Mouse (Mus musculus): ENCODE results near the gene Gm26602.
"Not testable (repeated sequence)": the region's sequence is repeated elsewhere in the genome, so short reads cannot be mapped to it uniquely, and the experiment has no call there.

Gene Gm26602

GRCm38 (mm10) chr10:79910556-79910955 lies at the start of gene Gm26602:
TSS of gene Gm26602 (plus strand) at chr10:79910856.
- DNase-seq (ENCODE audit: low spot score), result no peak

- DNase-seq (ENCODE audit: low spot score), result no peak
These were observed 49.2 kb upstream of the Gm26602 start for GRCm38 (mm10) chr10:79861230-79862048.

DNA sequence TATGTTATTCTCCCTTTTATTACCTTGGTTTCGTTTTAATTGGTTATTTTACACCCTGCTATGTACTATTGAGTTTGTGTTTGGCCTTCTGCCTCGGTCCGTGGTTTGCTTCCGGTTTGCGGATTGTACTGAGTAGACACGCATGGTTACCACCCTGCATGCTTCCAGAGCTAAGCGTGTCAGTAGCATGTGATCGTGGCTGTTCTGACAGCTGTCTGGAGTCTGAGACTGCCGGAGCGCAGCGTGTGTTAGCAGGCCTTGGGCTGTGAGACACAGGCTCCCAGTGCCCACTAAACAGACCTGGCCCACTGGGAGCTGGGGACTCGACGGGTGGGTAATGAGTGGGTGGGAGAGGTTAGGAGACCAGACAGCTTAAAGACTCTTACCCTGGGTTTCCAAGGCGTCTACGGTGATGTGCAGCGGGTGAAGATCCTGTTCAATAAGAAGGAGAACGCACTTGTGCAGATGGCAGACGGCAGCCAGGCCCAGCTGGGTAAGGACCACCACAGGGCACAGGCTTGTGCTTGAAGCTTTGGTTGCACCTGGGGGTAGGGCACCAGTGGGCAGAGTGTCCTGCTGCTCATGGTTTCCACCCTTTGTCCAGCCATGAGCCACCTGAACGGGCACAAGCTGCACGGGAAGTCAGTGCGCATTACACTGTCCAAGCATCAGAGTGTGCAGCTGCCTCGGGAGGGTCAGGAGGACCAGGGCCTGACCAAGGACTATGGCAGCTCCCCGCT lies 48.4 kb upstream of the Gm26602 start:
- DNase-seq (ENCODE audit: low spot score), result no peak

GRCm38 (mm10) chr10:79862925-79863324 lies 47.7 kb upstream of the Gm26602 start:
- no peak for DNase-seq (ENCODE audit: low spot score)

DNA sequence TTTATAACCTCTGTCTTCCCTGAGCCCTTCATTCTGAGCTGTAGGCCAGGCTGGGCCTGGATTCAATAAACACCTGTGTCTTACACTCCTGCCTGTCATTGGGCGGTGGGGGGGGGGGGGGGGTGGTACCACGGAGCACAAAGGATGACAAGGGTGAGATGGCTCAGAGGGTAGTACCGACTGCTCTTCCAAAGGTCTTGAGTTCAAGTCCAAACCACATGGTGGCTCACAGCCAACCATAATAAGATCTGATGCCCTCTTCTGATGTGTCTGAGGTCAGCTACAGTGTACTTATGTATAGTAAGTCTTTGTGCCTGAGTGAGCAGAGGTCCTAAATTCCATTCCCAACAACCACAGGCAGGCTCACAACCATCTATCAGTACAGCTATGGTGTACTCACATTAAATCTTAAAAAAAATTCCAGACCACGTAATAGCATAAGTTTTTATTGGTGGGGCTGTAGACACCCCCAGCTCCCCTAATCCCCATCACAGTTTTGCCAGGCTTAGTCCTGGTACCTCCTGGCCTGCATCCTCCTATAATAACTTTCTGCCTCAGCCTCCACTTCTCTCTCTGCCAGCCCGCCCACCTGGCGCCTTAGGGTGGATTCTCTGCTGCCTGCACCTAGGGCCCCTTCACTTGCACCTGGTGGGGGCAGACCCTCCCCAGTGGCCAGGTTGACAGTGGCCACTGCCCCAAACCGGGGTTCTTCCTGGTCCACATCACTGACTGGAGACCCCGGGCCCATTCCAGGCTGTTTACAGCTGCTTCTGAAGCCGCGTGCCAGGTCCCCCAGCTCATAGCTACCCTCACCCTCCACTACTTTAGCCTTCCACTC lies 46.1 kb upstream of the Gm26602 start:
- DNase-seq (ENCODE audit: low spot score), result no peak

DNA sequence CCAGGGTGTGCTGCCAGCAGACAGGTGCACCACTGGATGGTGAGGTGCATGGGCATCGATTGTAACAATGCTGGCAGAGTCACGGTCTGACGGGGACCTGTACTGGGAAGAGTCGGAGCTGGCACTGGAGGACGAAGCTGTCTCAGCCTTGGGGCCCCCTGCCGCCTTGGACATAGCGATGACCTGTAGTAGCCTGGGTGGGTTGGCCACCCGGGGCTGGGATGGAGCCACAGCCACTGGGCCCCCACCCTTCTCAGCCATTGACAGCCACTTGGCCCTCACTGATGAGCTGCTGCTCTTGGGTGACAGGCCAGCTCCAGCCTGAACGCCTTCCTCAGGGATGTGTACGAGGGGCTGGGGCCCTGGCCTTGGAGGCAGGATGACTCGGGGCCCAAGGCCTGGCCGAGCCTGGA lies 45.5 kb upstream of the Gm26602 start:
- no peak for DNase-seq (ENCODE audit: low spot score)

DNA sequence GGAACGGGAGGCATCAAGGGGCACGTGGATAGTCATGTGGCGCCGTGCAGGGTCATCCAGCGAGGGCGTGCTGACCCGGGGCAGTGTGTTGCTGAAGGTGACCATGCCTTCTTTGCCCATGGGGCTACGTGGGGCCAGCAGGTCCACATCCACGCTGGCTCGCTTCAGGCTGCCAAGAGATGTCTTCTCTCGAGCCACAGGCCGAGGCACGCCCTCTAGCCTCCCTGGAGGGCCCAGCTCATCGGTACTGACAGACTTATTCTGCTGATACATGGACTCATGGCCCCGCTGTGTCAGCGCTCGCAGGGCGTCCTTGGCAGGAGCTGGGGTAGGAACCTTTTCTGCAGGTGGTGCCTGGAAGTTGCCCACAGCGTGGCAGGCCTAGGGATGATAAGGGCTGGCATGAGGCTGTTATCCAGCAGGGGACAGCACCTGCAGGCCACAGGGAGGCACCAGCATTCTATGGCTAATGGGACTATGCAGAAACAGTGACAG lies 44.8 kb upstream of the Gm26602 start:
- no peak for DNase-seq (ENCODE audit: low spot score)

DNA sequence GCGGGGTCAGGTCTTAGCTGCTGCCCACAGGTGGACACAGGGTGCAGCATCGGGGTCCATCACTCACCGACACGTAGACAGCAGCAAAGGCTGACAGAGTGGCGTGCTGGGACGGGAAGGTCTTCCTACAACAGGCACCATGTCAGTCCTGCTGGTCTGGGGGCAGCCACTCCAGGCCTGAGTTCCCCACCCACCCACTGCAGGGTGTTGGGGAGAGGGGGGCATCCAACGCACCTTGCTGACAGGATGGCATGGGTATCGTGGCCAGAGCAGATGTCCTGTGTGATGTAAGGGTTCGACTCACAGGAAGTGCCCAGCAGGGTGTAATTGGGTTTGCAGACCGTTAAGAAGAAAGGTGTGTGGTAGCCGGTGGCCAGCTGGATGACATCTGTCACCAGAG lies 44.1 kb upstream of the Gm26602 start:
- DNase-seq (ENCODE audit: low spot score), result no peak

DNA sequence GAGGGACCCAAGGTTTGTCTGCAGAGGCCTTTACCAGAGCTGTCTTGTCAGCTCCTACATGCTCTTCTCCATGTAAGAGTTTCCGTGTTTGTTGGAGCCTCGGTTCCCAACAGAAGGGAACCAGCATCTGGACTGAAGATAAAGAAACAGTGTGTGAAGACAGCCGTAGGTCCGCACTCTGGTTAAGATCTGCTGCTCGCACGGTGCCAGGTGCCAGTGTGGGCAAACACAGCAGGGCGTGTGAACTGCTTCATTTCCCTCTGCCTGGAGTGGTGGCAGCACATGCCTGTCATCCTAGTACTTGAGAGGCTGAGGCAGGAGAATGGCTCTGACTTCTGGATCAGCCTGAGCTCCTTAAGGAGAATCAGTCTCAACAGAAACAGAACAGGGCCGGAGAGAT lies 38.8 kb upstream of the Gm26602 start:
- no peak for DNase-seq (ENCODE audit: low spot score)

- DNase-seq (ENCODE audit: low spot score), result no peak
These were observed 37.8 kb upstream of the Gm26602 start for GRCm38 (mm10) chr10:79872862-79873261.

- no peak for DNase-seq (ENCODE audit: low spot score)
These were observed 37.3 kb upstream of the Gm26602 start for GRCm38 (mm10) chr10:79873313-79873712.

DNA sequence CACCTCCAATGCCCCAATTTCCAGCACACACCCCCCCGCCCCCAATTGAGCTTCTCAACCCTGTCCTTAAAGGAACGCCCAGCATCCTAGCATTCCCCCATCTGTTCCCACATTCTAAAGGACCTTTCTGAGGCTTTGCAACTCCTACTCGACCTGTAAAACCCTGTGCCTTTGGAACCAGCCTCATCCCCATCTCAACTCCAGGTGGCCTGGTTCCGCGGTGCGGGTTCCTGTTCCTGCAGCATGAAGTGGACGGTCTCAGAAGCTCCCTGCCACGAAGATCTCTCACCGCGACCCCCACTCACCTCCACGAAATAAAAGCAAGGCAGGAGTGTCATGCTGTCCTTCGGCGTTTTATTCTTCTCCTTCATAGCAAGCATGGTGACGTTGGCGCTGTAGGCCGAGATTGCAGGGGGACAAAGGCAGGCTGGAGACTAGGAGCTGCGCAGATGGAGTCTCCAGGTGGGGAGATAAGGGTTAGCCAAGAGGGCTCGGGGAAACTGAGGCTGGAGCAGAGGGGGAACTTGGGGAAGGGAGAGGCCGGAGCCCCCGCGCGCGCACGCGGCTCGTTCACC lies 36.9 kb upstream of the Gm26602 start:
- DNase-seq (ENCODE audit: low spot score), result no peak

DNA sequence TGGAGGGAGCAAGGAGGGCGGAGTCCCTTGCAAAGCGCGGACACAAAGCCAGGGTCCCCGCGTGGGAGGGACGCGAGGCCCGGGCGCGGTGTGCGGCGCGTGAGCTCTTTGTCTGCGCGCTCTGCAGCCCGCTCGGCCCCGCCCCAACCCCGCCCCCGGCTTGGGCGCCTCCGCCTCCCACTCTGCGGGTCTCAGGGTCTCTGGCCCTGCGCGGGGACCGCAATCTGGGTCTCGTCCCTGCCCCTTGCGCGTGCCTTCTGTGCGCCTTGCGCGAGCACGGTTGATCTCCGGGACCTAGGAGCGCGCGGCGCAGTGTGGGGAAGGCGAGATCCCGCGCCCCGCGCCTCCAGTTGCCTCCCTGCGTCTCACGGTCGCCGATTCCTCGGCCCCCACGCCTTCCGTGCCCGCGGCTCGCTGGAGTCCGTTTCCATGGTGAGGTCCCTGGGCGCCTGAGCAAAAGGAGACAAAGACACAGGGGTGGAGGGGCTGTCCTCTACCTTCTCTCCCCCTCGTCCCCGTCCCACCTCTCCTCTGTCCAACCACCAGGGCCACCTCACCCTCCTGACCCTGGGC lies 36.3 kb upstream of the Gm26602 start, which contains the start of the genes Prtn3 and Plppr3:
Gene Prtn3 (plus strand): TSS at position 187 of the 573 bp plus-strand sequence.
Gene Plppr3 (minus strand): TSS at position 345 of the 573 bp plus-strand sequence.
- no peak for DNase-seq (ENCODE audit: low spot score)

DNA sequence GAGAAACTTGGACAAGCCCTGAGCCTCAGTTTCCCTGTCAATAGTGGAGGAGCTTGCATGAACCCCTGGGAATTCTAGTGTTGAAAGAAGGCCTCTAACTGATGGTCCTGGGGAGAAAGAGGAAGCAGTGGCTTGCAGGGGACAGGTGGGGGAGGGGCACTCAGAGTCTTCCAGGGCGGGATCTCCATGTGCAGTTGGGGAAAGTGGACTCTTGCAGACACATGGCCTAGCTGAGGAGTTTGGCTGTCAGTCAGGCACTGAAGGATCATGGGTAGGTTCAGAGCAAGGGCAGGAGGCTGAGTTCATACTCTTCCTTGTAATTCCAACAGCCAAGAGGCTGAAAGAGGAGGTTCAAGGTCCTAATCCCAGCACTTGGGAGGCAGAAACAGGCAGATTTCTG lies 33.5 kb upstream of the Gm26602 start:
- no peak for DNase-seq (ENCODE audit: low spot score)

DNA sequence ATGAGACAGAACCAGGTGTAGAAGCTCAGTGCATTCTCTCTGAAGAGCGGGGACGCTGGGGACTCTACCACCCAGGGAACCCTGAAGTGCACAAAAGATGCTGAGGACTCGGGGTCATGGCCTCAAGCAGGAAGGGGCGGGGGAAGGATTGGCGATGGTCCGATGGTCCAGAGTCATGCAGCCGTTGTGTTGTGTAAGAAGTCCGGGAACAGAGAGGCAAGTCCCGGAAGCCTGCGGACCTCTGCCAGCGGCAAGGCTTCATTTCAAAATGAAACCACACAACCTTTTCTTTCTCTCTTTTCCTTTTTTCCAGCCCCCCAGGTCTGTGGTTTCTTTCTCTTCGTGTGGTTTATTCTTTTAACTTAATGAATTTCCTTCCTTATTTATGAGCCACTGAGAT lies 32.9 kb upstream of the Gm26602 start:
- DNase-seq (ENCODE audit: low spot score), result no peak

GRCm38 (mm10) chr10:79879527-79879926 lies 31.1 kb upstream of the Gm26602 start:
- DNase-seq (ENCODE audit: low spot score), result no peak

DNA sequence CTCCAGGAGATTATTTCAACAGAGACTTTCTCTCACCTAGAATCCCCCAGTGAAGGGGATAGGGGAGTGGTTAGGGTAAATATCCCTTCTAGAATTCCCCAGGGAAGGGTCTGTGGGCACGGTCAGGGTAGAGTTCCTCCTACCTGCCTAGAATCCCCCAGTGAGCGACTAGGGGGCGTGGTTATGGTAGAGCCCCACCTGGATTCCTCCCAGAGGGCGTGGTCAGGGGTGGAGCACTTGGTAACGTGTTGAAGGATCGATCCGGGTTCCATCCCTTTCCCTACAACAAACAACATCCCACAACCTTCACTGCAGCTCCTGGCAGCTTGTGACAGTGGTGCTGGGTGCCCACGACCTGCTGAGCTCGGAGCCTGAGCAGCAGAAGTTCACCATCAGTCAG lies 29.9 kb upstream of the Gm26602 start:
- no peak for DNase-seq (ENCODE audit: low spot score)

DNA sequence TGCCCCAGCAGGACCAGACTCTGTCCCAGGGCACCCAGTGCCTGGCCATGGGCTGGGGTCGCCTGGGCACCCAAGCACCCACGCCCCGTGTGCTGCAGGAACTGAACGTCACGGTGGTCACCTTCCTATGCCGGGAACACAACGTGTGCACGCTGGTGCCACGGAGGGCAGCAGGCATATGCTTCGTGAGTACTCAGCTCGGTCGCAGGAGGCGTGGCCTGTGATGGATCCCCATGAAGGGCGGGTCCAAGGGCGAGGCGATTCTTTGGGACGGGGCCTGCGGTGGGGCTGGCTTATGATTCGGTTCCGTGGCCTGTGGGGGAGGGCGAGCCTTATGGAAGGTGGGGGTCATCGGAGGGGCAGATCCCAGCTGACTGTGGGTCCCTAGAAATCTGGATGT lies 28.7 kb upstream of the Gm26602 start:
- no peak for DNase-seq (ENCODE audit: low spot score)

GRCm38 (mm10) chr10:79883297-79884084 lies 27.2 kb upstream of the Gm26602 start:
- DNase-seq (ENCODE audit: low spot score), result peak; percentile 67

- no peak for DNase-seq (ENCODE audit: low spot score)
These were observed 26.2 kb upstream of the Gm26602 start for GRCm38 (mm10) chr10:79884446-79884845.

GRCm38 (mm10) chr10:79884938-79885337 lies 25.7 kb upstream of the Gm26602 start:
- not testable (repeated sequence) for DNase-seq (ENCODE audit: low spot score)
